Mouse (Mus musculus) liver, adult 2 months (tissue): ENCODE measurements around the gene Tmem191c.

ENCODE experiments used
- CTCF ChIP-seq: fragments of 200-500 bp; IDR thresholded peaks from 2 replicates; pipeline ENCODE4 v1.5.1; 2011; ENCODE audit warnings: low read depth, low read length, control low read depth
- POLR2A ChIP-seq: fragments of 200-500 bp; IDR thresholded peaks from 2 replicates; pipeline ENCODE4 v1.6.1; 2011; ENCODE audit warnings: low read length, control low read depth; ENCODE audit not compliant: insufficient read depth; ENCODE audit errors: extremely low read depth

- TF ChIP-seq CTCF (no peak), POLR2A (no peak)
Observed at GRCm38 (mm10) chr16:17255270-17255669, 20.6 kb upstream of the Tmem191c start.
